Mouse (Mus musculus): Measurements from ENCODE around the gene Ube2k.

GRCm38 (mm10) chr5:65544616-65545015 is 7.6 kb downstream of the Ube2k start:
- no peak for TF ChIP-seq NANOG (IDR thresholded peaks at IDR 0.05; ENCODE audit: borderline replicate concordance, low read length)
- TF ChIP-seq CTCF (conservative IDR thresholded peaks at IDR 0.05; ENCODE audit: low read length): no peak
- no peak for TF ChIP-seq POU5F1 (IDR thresholded peaks at IDR 0.05; ENCODE audit: borderline replicate concordance, low read length)
